Mouse (Mus musculus): Measurements from ENCODE around the gene Krt80. TPM values are rescaled to one million over a fixed set of nuclear protein-coding genes. Genes with fewer than 3 reads are reported as not detected.

The Krt80 gene
- total RNA-seq, 2 experiments from 2014 or later, result 1.6 to 2.5 TPM

- no peak overlapping the region for H3K4me3 ChIP-seq
- DNase-seq, result no peak
- H3K27ac ChIP-seq, result peak overlapping the region; percentile 12; the same call in 1 of the 2 replicates
- intact Hi-C loops (cut with DNase I), result no loop called here
- TF ChIP-seq CTCF (IDR thresholded peaks at IDR 0.05), result no peak
These were observed 63.5 kb downstream of the Krt80 start for GRCm38 (mm10) chr15:101306459-101306858.

- no peak overlapping the region for H3K4me3 ChIP-seq
- no peak for TF ChIP-seq CTCF (IDR thresholded peaks at IDR 0.05)
- DNase-seq, result peak; percentile 77
- H3K27ac ChIP-seq, result peak overlapping the region; percentile 96
- intact Hi-C loops (cut with DNase I), result loop anchor here (1.0 kb wide), 1 partner anchor 62 kb away; no protein-coding TSS in a partner anchor
These were observed 66.1 kb downstream of the Krt80 start for GRCm38 (mm10) chr15:101303830-101304229.

- peak overlapping the region; percentile 95 for H3K27ac ChIP-seq
- DNase-seq, result peak; percentile 84
- intact Hi-C loops (cut with DNase I), result no loop called here
- H3K4me3 ChIP-seq, result no peak overlapping the region
- TF ChIP-seq CTCF (IDR thresholded peaks at IDR 0.05), result no peak
These were observed 67.8 kb downstream of the Krt80 start for GRCm38 (mm10) chr15:101302201-101302600.

- peak overlapping the region; percentile 32; the same call in 1 of the 2 replicates for H3K27ac ChIP-seq
These were observed 69.8 kb downstream of the Krt80 start for GRCm38 (mm10) chr15:101300128-101300527.

GRCm38 (mm10) chr15:101299480-101299960 lies 70.4 kb downstream of the Krt80 start:
- no peak for TF ChIP-seq CTCF (IDR thresholded peaks at IDR 0.05)
- H3K4me3 ChIP-seq, result no peak overlapping the region
- DNase-seq, result no peak
- intact Hi-C loops (cut with DNase I), result no loop called here
- peak overlapping the region; percentile 32; the same call in 1 of the 2 replicates for H3K27ac ChIP-seq

More at GRCm38 (mm10) chr15:101300128-101300527, 69.8 kb downstream of the Krt80 start:
- TF ChIP-seq CTCF (IDR thresholded peaks at IDR 0.05), result no peak
- intact Hi-C loops (cut with DNase I), result no loop called here
- DNase-seq, result no peak
- H3K4me3 ChIP-seq, result no peak overlapping the region

- Histone ChIP-seq H3K4me3 (no peak overlapping the region), H3K27ac (peak overlapping the region; percentile 65; the same call in 1 of the 2 replicates)
- intact Hi-C loops (cut with DNase I), result no loop called here
- no peak for DNase-seq
- no peak for TF ChIP-seq CTCF (IDR thresholded peaks at IDR 0.05)
These were observed 71.4 kb downstream of the Krt80 start for GRCm38 (mm10) chr15:101298550-101298949.

GRCm38 (mm10) chr15:101297988-101298387 lies 72.0 kb downstream of the Krt80 start:
- no peak for DNase-seq
- intact Hi-C loops (cut with DNase I), result no loop called here
- H3K27ac ChIP-seq, result peak overlapping the region; percentile 65
- no peak overlapping the region for H3K4me3 ChIP-seq
- no peak for TF ChIP-seq CTCF (IDR thresholded peaks at IDR 0.05)

Small RNAs within 50 kb of the gene (microRNA-seq; reads per million reads assigned to microRNA genes)
- gene Mir1941, result not detected

Other genes starting within 250 kb of the Krt80 start
- gene Acvrl1, start 241.6 kb downstream of the Krt80 start, total RNA-seq (2021), result 10 to 100 TPM; 10.2 to 14.5 TPM
- 10 to 100 TPM; 26.9 to 30.8 TPM for gene Acvr1b, start 196.1 kb downstream of the Krt80 start, total RNA-seq (2021)
- gene Grasp, start 146.0 kb downstream of the Krt80 start, total RNA-seq (2021), result 1 to 10 TPM; 5.8 to 5.9 TPM
- 100 to 1,000 TPM; 143 to 146 TPM for gene Nr4a1, start 115.9 kb downstream of the Krt80 start, total RNA-seq (2021)
- 10 to 100 TPM; 23.7 to 32.4 TPM for gene Atg101, start 85.9 kb downstream of the Krt80 start, total RNA-seq (2021)
- under 1 TPM; 0.20 to 0.36 TPM for gene 6030408B16Rik, start 77.0 kb downstream of the Krt80 start, total RNA-seq (2021)
- gene Krt7, start 40.9 kb upstream of the Krt80 start, total RNA-seq (2021), result not detected
- gene Krt87, start 68.6 kb upstream of the Krt80 start, total RNA-seq (2021), result not detected
- gene Krt88, start 77.6 kb upstream of the Krt80 start, total RNA-seq (2021), result not detected
- gene Krt81, start 93.6 kb upstream of the Krt80 start, total RNA-seq (2021), result not detected
- gene Krt86, start 103.3 kb upstream of the Krt80 start, total RNA-seq (2021), result not detected
- gene Krt83, start 121.3 kb upstream of the Krt80 start, total RNA-seq (2021), result not detected
- not detected for gene Gm49425, start 147.1 kb upstream of the Krt80 start, total RNA-seq (2021)
- not detected for gene Krt84, start 162.7 kb upstream of the Krt80 start, total RNA-seq (2021)
- gene Krt82, start 180.5 kb upstream of the Krt80 start, total RNA-seq (2021), result not detected
- not detected for gene Krt90, start 192.8 kb upstream of the Krt80 start, total RNA-seq (2021)
- gene Krt75, start 203.7 kb upstream of the Krt80 start, total RNA-seq (2021), result not detected